In the genomic region with DNA sequence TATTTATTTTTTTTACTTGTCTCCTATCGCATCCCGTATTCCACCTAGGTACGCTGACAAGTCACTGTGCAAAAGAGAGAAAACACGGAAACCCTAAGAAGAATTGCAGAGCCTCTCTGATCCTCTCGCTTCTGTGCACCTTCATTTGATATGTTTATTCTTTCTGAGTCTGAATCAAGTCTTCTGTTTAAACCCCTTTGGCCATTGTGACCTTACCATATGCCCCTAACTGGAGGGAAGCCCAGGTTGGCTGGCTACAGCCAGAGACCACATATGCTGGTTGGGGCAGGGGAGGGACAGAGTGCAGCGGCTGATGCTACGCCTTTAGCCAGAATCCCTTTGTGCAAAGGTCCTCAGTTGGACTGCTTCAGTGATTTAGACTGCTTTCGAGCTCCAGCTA, we compare ENCODE assay signal across 8 mouse cellular contexts.
DNase-seq lines count a peak whose midpoint lies in the region; ATAC-seq lines count a peak whose summit lies in the region.

No protein-coding gene starts in this region.

- H3K9ac ChIP-seq in intestine, embryonic 16.5 days (ENCODE audit: low read depth, low read length) = no peak overlapping the region

- H3K27me3 ChIP-seq in intestine, embryonic 16.5 days (replicated peaks; ENCODE audit: control insufficient read depth, insufficient read depth, low read length) = no peaks in the 10 kb centered on the region

- H3K27ac ChIP-seq in intestine, embryonic 16.5 days (ENCODE audit: low read length) = no peak overlapping the region

- peak overlapping the region; percentile 8 for H3K4me2 ChIP-seq in intestine, embryonic 16.5 days (ENCODE audit: low read depth, low read length)

- ATAC-seq in intestine, embryonic 16.5 days = no peak

- H3K4me3 ChIP-seq in intestine, embryonic 16.5 days (ENCODE audit: low read length) = no peak overlapping the region

- H3K9me3 ChIP-seq in intestine, embryonic 16.5 days (ENCODE audit: control insufficient read depth, low read length) = no peaks in the 10 kb centered on the region

- peak; percentile 2 for DNase-seq in layer of hippocampus, adult 9-11 months
- no peak for DNase-seq in layer of hippocampus, adult 18-20 months (ENCODE audit: low spot score in 2 of 2)
- peak; percentile 6 for DNase-seq in embryo, embryonic 9.5 days (ENCODE audit: extremely low spot score)
- peak; percentile 28 for DNase-seq in retina, postnatal 1 day
- no peak for DNase-seq in adrenal gland, adult 8-10 months
- no peak for DNase-seq in urinary bladder, postnatal 10 days (ENCODE audit: low spot score)
- DNase-seq in adrenal gland, postnatal 4 days (ENCODE audit: low spot score in 2 of 2) = no peak

- peaks cover 3% of the 10 kb centered on the region; the same call in 1 of the 2 replicates for H3K4me1 ChIP-seq in intestine, embryonic 16.5 days (ENCODE audit: control insufficient read depth, insufficient read depth, low read length)

- no peaks in the 10 kb centered on the region for H3K36me3 ChIP-seq in intestine, embryonic 16.5 days (ENCODE audit: control insufficient read depth, insufficient read depth, low read length)

- whole genome bisulfite sequencing in intestine, embryonic 16.5 days = 54% methylated on average over 8 of the region's 8 CpGs

Comparison
In these comparisons a context has a peak if more than half of its experiments do, and no peak if none do; other contexts are left out.
1. DNase-seq: peak in layer of hippocampus, adult 9-11 months (single experiment), embryo, embryonic 9.5 days (single experiment) and retina, postnatal 1 day (single experiment); none in layer of hippocampus, adult 18-20 months (0 of 2), adrenal gland, adult 8-10 months (single experiment), urinary bladder, postnatal 10 days (single experiment) and adrenal gland, postnatal 4 days (0 of 2).